Mouse (Mus musculus): ENCODE data around the gene Ppef2.
A peak's percentile ranks its signal among the peaks of the same experiment; 100 is the strongest.

The Ppef2 gene

DNA sequence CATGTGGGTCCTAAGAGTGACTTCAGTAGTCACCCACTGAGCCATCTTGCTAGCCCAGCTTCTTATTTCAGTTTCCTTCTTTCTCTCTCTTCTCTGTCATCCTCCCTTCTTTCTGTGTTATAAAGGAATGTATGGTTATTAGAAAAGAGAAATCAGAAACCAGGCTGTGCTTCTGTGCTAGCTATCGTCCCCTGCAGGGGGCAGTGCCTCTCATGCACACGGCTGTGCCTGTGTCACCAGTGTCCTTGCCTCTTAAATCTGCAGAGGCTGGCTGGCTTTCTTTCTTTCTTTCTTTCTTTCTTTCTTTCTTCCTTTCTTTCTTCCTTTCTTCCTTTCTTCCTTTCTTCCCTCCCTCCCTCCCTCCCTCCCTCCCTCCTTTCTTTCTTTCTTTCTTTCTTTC lies 60.4 kb downstream of the Ppef2 start:
- peak; percentile 72 for DNase-seq (ENCODE audit: low spot score)

DNA sequence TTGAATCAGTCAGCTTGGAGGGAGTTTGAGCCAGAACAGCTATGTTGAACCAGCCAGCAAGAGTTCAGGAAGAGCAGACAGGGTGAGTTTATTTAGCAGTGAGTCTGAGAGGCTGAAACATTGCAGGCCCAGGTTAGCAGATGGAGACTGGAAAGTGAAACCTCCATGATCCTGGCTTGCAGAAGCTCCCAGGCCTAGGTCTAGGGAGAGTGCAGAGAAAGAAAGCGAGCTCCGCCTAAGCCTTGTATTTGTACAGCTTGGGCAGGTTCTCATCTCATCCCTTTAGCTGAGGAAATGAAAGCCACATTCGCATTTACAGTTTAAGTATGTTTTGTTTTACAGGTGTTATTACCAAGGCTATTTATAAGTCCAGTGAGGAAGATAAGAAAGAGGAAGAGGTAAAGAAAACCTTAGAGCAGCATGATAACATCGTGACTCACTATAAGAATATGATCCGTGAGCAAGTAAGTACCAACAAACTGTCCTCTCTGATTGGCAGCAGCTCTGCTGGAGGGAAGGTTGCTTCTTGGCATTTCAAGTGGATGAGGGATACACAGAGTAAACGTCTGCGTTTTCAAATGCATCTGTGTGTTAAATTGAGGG lies 67.1 kb downstream of the Ppef2 start:
- no peak for DNase-seq (ENCODE audit: low spot score)

DNA sequence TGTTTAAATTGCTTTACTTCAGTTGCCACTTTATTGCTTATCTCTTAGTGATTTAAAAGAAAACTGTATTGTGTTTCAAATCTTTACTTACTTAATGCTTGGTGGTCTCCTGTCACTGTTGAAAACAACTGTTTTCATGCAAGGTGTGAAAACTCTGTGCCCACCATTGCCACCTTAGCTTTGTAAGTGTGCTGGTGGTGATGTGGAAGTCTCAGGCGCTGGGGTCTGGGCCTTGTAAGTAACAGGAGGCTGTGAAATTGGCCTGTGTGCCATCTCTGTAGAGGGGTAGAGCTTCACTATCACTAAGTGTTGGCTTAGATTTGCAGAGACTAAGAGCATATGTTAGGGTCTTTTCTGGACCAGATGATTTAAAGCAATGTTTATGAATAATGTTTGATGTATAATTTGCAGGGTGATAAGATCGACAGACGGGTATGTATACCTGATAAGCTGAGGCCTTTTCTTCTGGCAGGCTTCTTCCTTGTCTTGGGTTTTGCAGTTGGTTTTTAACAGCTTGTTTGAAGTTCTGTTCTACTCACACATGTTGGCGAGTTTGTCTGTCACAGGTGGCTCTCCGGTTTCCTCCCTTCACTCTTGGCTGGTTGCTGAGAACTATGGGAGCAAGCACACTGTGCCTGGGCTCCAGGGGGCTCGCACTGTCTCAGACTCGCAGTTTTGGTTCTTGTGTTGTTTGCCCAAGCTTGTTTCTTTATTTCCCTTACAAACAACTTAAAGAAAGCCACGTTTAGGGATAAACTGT lies 72.8 kb downstream of the Ppef2 start:
- no peak for DNase-seq (ENCODE audit: low spot score)

Measured in testis, postnatal 10 days (tissue).